Mouse (Mus musculus) CH12.LX (cell line): ENCODE measurements around the gene Uox.

Experiments used
- CTCF ChIP-seq, 2 experiments: IDR thresholded peaks in 1 of 2; conservative IDR thresholded peaks in 1 of 2; 2 replicates each; pipeline ENCODE4 v1.5.1; 2011 to 2012; ENCODE audit warnings: low read depth in 2 of 2, low read length in 2 of 2, improper control_type of control experiment in 1 of 2, inconsistent platforms in 1 of 2, mild to moderate bottlenecking in 1 of 2, moderate library complexity in 1 of 2
- EP300 ChIP-seq: IDR thresholded peaks from 2 replicates; pipeline ENCODE4 v1.6.1; 2011; ENCODE audit warnings: low read length, improper control_type of control experiment
- ETS1 ChIP-seq: conservative IDR thresholded peaks from 2 replicates; pipeline ENCODE4 v1.6.1; 2012; ENCODE audit warnings: low read depth, mild to moderate bottlenecking, inconsistent platforms, low read length, improper control_type of control experiment, moderate library complexity
- MEF2A ChIP-seq: IDR thresholded peaks from 2 replicates; pipeline ENCODE4 v1.6.1; 2014; ENCODE audit warnings: low read depth, mild to moderate bottlenecking, inconsistent platforms, low read length, improper control_type of control experiment, borderline replicate concordance
- RCOR1 ChIP-seq: conservative IDR thresholded peaks from 2 replicates; pipeline ENCODE4 v1.6.1; 2012; ENCODE audit warnings: low read depth, mild to moderate bottlenecking, inconsistent platforms, low read length, improper control_type of control experiment
- ZMIZ1 ChIP-seq: IDR thresholded peaks from 2 replicates; pipeline ENCODE4 v1.6.1; 2012; ENCODE audit warnings: low read depth, mild to moderate bottlenecking, inconsistent platforms, low read length, improper control_type of control experiment

GRCm38 (mm10) chr3:146567366-146567765 is 2.9 kb upstream of the Uox start:
- no peak for TF ChIP-seq RCOR1
- no peak for TF ChIP-seq MEF2A
- no peak for TF ChIP-seq ETS1
- no peak for TF ChIP-seq CTCF (conservative IDR thresholded peaks at IDR 0.05 in 1 of 2, IDR thresholded peaks at IDR 0.05 in 1 of 2; ENCODE audit: low read depth in 2 of 2, low read length in 2 of 2)
- TF ChIP-seq ZMIZ1: no peak
- TF ChIP-seq EP300: no peak
